Comparison of ENCODE assay signal across 25 mouse cellular contexts in genomic region chr6:145371586-145371985, GRCm38 (mm10).
A peak's percentile ranks its signal among the peaks of the same experiment; 100 is the strongest.
DNase-seq lines count a peak whose midpoint lies in the region; ATAC-seq and TF ChIP-seq lines count a peak whose summit lies in the region.
"Had no signal": no experiment of that assay in that cellular context is flagged by ENCODE, and none has a peak within 500 bp of the region (broad histone marks: within the 10 kb centered on the region; RNA-seq: fewer than 3 reads in every experiment).

No protein-coding gene starts in this region.

- H3K36me3 ChIP-seq in intestine, embryonic 16.5 days (ENCODE audit: control insufficient read depth, insufficient read depth, low read length): no peaks in the 10 kb centered on the region
- H3K36me3 ChIP-seq in intestine, postnatal 0 days (ENCODE audit: control insufficient read depth, insufficient read depth): no peaks in the 10 kb centered on the region
- H3K36me3 ChIP-seq: embryonic facial prominence, embryonic 13.5 days; embryonic facial prominence, embryonic 15.5 days; forebrain, embryonic 15.5 days; G1E had no signal

- no peak overlapping the region for H3K4me2 ChIP-seq in intestine, embryonic 16.5 days (ENCODE audit: low read depth, low read length)
- no peak overlapping the region for H3K4me2 ChIP-seq in intestine, postnatal 0 days (replicated peaks; ENCODE audit: low read depth)
- H3K4me2 ChIP-seq: embryonic facial prominence, embryonic 13.5 days; embryonic facial prominence, embryonic 15.5 days; forebrain, embryonic 13.5 days; forebrain, embryonic 15.5 days had no signal

- H3K4me1 ChIP-seq in intestine, embryonic 16.5 days (ENCODE audit: control insufficient read depth, insufficient read depth, low read length): 0 out of 2 replicates have a peak, but pooled peaks cover 3% of the 10 kb centered on the region
- H3K4me1 ChIP-seq in intestine, postnatal 0 days (replicated peaks; ENCODE audit: control insufficient read depth, insufficient read depth, low read length): no peaks in the 10 kb centered on the region
- no peaks in the 10 kb centered on the region for H3K4me1 ChIP-seq in lung, adult 2 months (ENCODE audit: control insufficient read depth, insufficient read depth, low read length)
- H3K4me1 ChIP-seq: forebrain, embryonic 13.5 days; forebrain, embryonic 15.5 days had no signal

- 0 out of 2 replicates have a peak, but pooled peaks have one; percentile 48 for ATAC-seq in intestine, embryonic 16.5 days
- no peak for ATAC-seq in intestine, postnatal 0 days
- ATAC-seq: forebrain, embryonic 13.5 days; forebrain, embryonic 15.5 days; forebrain, postnatal 0 days had no signal

- WGBS in intestine, embryonic 16.5 days: 63% methylated on average over 4 of the region's 4 CpGs
- 58% methylated on average over 4 of the region's 4 CpGs for WGBS in intestine, postnatal 0 days
- WGBS in lung, adult 2 months: 73% methylated on average over 4 of the region's 4 CpGs

- DNase-seq in CD4-positive helper T cell, adult 2 months (ENCODE audit: low read depth, low spot score): peak; percentile 38
- peak; percentile 57 for DNase-seq in NIH3T3 (ENCODE audit: low read depth)
- peak; percentile 28 for DNase-seq in induced T-regulatory cell, adult 2 months (ENCODE audit: low read depth)
- no peak for DNase-seq in cerebellum, postnatal 25 days
- DNase-seq in layer of hippocampus, postnatal 10 days (ENCODE audit: low spot score in 2 of 2): no peak
- DNase-seq in lung, adult 2 months: no peak
- DNase-seq: adrenal gland, adult 8-10 months; adrenal gland, postnatal 14 days; adrenal gland, postnatal 36 days; B cell, adult 2 months; cerebellum, adult 11-12 months; cerebellum, adult 2 months; cerebellum, adult 9-10 months; cerebellum, postnatal 10 days; cerebellum, postnatal 36 days; embryo, embryonic 11 days; forebrain, postnatal 0 days had no signal

- no peak overlapping the region for H3K27ac ChIP-seq in intestine, embryonic 16.5 days (ENCODE audit: low read length)
- H3K27ac ChIP-seq in intestine, postnatal 0 days (ENCODE audit: low read depth, low read length): no peak overlapping the region
- H3K27ac ChIP-seq: embryonic facial prominence, embryonic 13.5 days; embryonic facial prominence, embryonic 15.5 days; forebrain, embryonic 13.5 days; forebrain, embryonic 15.5 days had no signal

- H3K27me3 ChIP-seq in intestine, embryonic 16.5 days (replicated peaks; ENCODE audit: control insufficient read depth, insufficient read depth, low read length): no peaks in the 10 kb centered on the region
- no peaks in the 10 kb centered on the region for H3K27me3 ChIP-seq in intestine, postnatal 0 days (replicated peaks; ENCODE audit: control insufficient read depth, insufficient read depth, low read length)
- H3K27me3 ChIP-seq: CH12.LX; embryonic facial prominence, embryonic 13.5 days; embryonic facial prominence, embryonic 15.5 days; forebrain, embryonic 13.5 days; forebrain, embryonic 15.5 days had no signal

- no peak overlapping the region for H3K9ac ChIP-seq in intestine, embryonic 16.5 days (ENCODE audit: low read depth, low read length)
- H3K9ac ChIP-seq in intestine, postnatal 0 days (ENCODE audit: low read depth, low read length): no peak overlapping the region
- H3K9ac ChIP-seq: embryonic facial prominence, embryonic 13.5 days; embryonic facial prominence, embryonic 15.5 days; forebrain, embryonic 13.5 days; forebrain, embryonic 15.5 days; forebrain, postnatal 0 days had no signal

- H3K4me3 ChIP-seq in intestine, embryonic 16.5 days (ENCODE audit: low read length): no peak overlapping the region
- H3K4me3 ChIP-seq in intestine, postnatal 0 days (ENCODE audit: low read depth, low read length): no peak overlapping the region
- no peak overlapping the region for H3K4me3 ChIP-seq in lung, adult 2 months (replicated peaks; ENCODE audit: extremely low read depth, low read depth, low read length)
- H3K4me3 ChIP-seq: embryonic facial prominence, embryonic 13.5 days; embryonic facial prominence, embryonic 15.5 days; forebrain, embryonic 13.5 days; forebrain, embryonic 15.5 days had no signal

- no peak for TF ChIP-seq POLR2A in lung, adult 2 months (IDR thresholded peaks at IDR 0.05; ENCODE audit: borderline replicate concordance, extremely low read depth, low read depth, low read length)

- H3K9me3 ChIP-seq in intestine, embryonic 16.5 days (ENCODE audit: control insufficient read depth, low read length): no peaks in the 10 kb centered on the region
- H3K9me3 ChIP-seq in intestine, postnatal 0 days (ENCODE audit: control insufficient read depth): no peaks in the 10 kb centered on the region
- H3K9me3 ChIP-seq: embryonic facial prominence, embryonic 13.5 days; embryonic facial prominence, embryonic 15.5 days; forebrain, embryonic 13.5 days; forebrain, embryonic 15.5 days had no signal

- no peak for TF ChIP-seq CTCF in intestine, postnatal 0 days (IDR thresholded peaks at IDR 0.05; ENCODE audit: low read depth)
- no peak for TF ChIP-seq CTCF in lung, adult 2 months (IDR thresholded peaks at IDR 0.05; ENCODE audit: insufficient read depth, low read length)

Comparison
In these comparisons a context has a peak if more than half of its experiments do, and no peak if none do; other contexts are left out.
1. DNase-seq: peak in CD4-positive helper T cell, adult 2 months (single experiment), NIH3T3 (single experiment) and induced T-regulatory cell, adult 2 months (single experiment); none in cerebellum, postnatal 25 days (0 of 2), layer of hippocampus, postnatal 10 days (0 of 2) and lung, adult 2 months (single experiment).